Mouse (Mus musculus) neutrophil, adult 5-6 weeks (primary cell): ENCODE results near the gene Mafk. TPM values are rescaled to one million over a fixed set of nuclear protein-coding genes. Genes with fewer than 3 reads are reported as not detected.

ENCODE experiments used
- ATAC-seq: fragments of 151-379, 151-347 bp; 2 replicates; pipeline ENCODE4 v1.8.0; 2017; ENCODE audit warnings: mild to moderate bottlenecking, moderate TSS enrichment; ENCODE audit not compliant: insufficient number of reproducible peaks, poor library complexity, low FRiP score, severe bottlenecking; ENCODE audit errors: extremely low read depth
- total RNA-seq: library from RNA; stranded (forward); fragments of 200-1000 nt; gene quantifications from 2 replicates; pipeline ENCODE4 v1.2.3, GENCODE M21; 2017

The Mafk gene
- total RNA-seq, 1 experiment from 2014 or later: 55.0 TPM

GRCm38 (mm10) chr5:139794137-139794536, 2.8 kb downstream of the Mafk start:
- no peak for ATAC-seq

GRCm38 (mm10) chr5:139794938-139795337, 3.6 kb downstream of the Mafk start:
- peak; percentile 22; the same call in 1 of the 2 replicates for ATAC-seq

- no peak for ATAC-seq
Measured at GRCm38 (mm10) chr5:139796001-139796620, 4.8 kb downstream of the Mafk start.

- no peak for ATAC-seq
Measured at GRCm38 (mm10) chr5:139796900-139797299, 5.6 kb downstream of the Mafk start.

GRCm38 (mm10) chr5:139797473-139798167, 6.3 kb downstream of the Mafk start:
- no peak for ATAC-seq

GRCm38 (mm10) chr5:139798168-139798900, 7.0 kb downstream of the Mafk start:
- ATAC-seq: no peak

- ATAC-seq: no peak
Measured at GRCm38 (mm10) chr5:139799041-139799440, 7.7 kb downstream of the Mafk start.

- no peak for ATAC-seq
Measured at GRCm38 (mm10) chr5:139799801-139800590, 8.7 kb downstream of the Mafk start.

- ATAC-seq: no peak
Measured at GRCm38 (mm10) chr5:139801231-139801630, 9.9 kb downstream of the Mafk start.

GRCm38 (mm10) chr5:139801880-139802279, 10.6 kb downstream of the Mafk start:
- no peak for ATAC-seq

GRCm38 (mm10) chr5:139803165-139803564, 11.9 kb downstream of the Mafk start:
- no peak for ATAC-seq

GRCm38 (mm10) chr5:139803601-139804102, 12.3 kb downstream of the Mafk start:
- ATAC-seq: no peak

GRCm38 (mm10) chr5:139804107-139804551, 12.8 kb downstream of the Mafk start:
- no peak for ATAC-seq

GRCm38 (mm10) chr5:139804573-139805111, 13.3 kb downstream of the Mafk start:
- ATAC-seq: no peak

GRCm38 (mm10) chr5:139805924-139806323, 14.6 kb downstream of the Mafk start:
- ATAC-seq: no peak

GRCm38 (mm10) chr5:139809397-139809796, 18.1 kb downstream of the Mafk start:
- ATAC-seq: no peak

GRCm38 (mm10) chr5:139811677-139812397, 20.5 kb downstream of the Mafk start:
- no peak for ATAC-seq
